Mouse (Mus musculus) midbrain, embryonic 11.5 days (tissue): ENCODE measurements around the gene Tiam2. TPM values are rescaled to one million over a fixed set of nuclear protein-coding genes. Genes with fewer than 3 reads are reported as not detected.
A peak's percentile ranks its signal among the peaks of the same experiment; 100 is the strongest.

ENCODE experiments used
- ATAC-seq: fragments of 200-750 bp; cut with Nextera tagmentation; 2 replicates; pipeline ENCODE4 v1.8.0; 2017; ENCODE audit warnings: moderate TSS enrichment, moderate library complexity; ENCODE audit not compliant: low FRiP score
- DNase-seq: peaks from one replicate; pipeline ENCODE4 v3.0.0; 2015; ENCODE audit warnings: low spot score; ENCODE audit errors: missing footprints
- H3K27ac ChIP-seq: fragments of 300-500 bp; sonication (generic); 2 replicates; pipeline ENCODE4 v1.5.1; 2014; ENCODE audit warnings: low read depth, low read length
- H3K27me3 ChIP-seq: fragments of 300-500 bp; sonication (generic); 2 replicates; pipeline ENCODE4 v1.6.1; 2014; ENCODE audit warnings: mild to moderate bottlenecking, low read length, moderate library complexity, mixed read lengths; ENCODE audit not compliant: control insufficient read depth, insufficient read depth
- H3K36me3 ChIP-seq: fragments of 300-500 bp; sonication (generic); 2 replicates; pipeline ENCODE4 v1.6.1; 2014; ENCODE audit warnings: mild to moderate bottlenecking, low read length, moderate library complexity, mixed read lengths; ENCODE audit not compliant: control insufficient read depth, insufficient read depth
- H3K4me1 ChIP-seq: fragments of 300-500 bp; sonication (generic); 2 replicates; pipeline ENCODE4 v1.6.1; 2014; ENCODE audit warnings: low read length; ENCODE audit not compliant: control insufficient read depth, insufficient read depth
- H3K4me2 ChIP-seq: fragments of 300-500 bp; sonication (generic); 2 replicates; pipeline ENCODE4 v1.6.1; 2014; ENCODE audit warnings: mild to moderate bottlenecking, moderate library complexity
- H3K4me3 ChIP-seq: fragments of 300-500 bp; sonication (generic); 2 replicates; pipeline ENCODE4 v1.5.1; 2014; ENCODE audit warnings: low read depth, low read length
- H3K9ac ChIP-seq: fragments of 300-500 bp; sonication (generic); 2 replicates; pipeline ENCODE4 v1.6.1; 2014; ENCODE audit warnings: low read length
- H3K9me3 ChIP-seq: fragments of 300-500 bp; sonication (generic); 2 replicates; pipeline ENCODE4 v1.6.1; 2016; ENCODE audit warnings: low read length; ENCODE audit not compliant: control insufficient read depth
- WGBS: fragments of 180-500 bp; shearing (Covaris S2); extraction: QIAGEN DNeasy Blood & Tissue Kit; methylation state at CpG from one replicate; pipeline ENCODE4 v1.1.7; 2014; 5-methylcytosine and 5-hydroxymethylcytosine counted together
- polyA plus RNA-seq: library from polyadenylated mRNA; unstranded; fragments of >200 nt; fragmentation: Nextera tagmentation; extraction: Ambion mirVana; gene quantifications from 2 replicates; pipeline ENCODE4 v1.2.1, GENCODE M21; 2014

The Tiam2 gene
- polyA plus RNA-seq, 1 experiment from 2014 or later, result 2.5 TPM

DNA sequence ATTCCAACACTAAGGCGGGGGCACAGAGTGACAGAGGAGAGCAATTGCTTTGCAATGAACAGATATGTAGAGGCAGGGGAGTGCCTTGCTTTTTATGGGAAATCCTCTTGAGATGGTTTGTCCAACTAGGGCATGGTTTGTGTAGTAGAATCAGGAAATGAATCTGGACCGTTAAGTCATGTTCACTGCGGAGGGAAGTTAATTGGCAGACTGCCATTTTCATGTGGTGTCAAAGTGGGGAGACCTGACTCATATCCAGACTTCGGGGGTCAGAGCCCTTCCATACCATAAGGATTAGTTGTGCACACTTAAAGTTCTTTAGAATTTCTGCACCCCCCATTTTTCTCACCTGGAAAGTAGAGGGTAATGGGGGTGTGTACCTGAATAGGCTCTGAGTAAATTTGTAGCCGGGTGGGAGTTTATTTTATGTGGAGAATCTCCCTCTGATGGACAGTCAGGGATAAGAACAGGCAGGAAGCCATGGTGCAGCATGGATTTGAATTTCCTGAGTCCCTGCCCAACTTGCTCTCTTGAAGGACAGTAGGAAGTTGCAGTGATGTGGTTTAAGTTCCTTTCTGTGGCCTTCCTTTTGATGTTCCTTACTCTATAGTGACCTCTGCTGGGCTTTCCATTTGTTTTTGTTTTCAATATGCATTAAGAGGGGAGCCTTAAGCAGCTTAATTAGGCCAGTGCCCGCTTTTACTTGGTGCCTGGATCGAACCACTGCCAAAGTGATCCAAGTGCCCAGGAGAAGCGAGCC lies 120.0 kb downstream of the Tiam2 start:
- H3K4me2 ChIP-seq, result no peak overlapping the region
- H3K4me1 ChIP-seq, result no peaks in the 10 kb centered on the region
- ATAC-seq (no peak), DNase-seq (peak; percentile 83)
- H3K9ac ChIP-seq, result no peak overlapping the region
- H3K36me3 ChIP-seq, result no peaks in the 10 kb centered on the region
- 63% methylated on average over 8 of the region's 8 CpGs for WGBS
- no peaks in the 10 kb centered on the region for H3K9me3 ChIP-seq
- no peak overlapping the region for H3K27ac ChIP-seq
- no peaks in the 10 kb centered on the region for H3K27me3 ChIP-seq
- no peak overlapping the region for H3K4me3 ChIP-seq

DNA sequence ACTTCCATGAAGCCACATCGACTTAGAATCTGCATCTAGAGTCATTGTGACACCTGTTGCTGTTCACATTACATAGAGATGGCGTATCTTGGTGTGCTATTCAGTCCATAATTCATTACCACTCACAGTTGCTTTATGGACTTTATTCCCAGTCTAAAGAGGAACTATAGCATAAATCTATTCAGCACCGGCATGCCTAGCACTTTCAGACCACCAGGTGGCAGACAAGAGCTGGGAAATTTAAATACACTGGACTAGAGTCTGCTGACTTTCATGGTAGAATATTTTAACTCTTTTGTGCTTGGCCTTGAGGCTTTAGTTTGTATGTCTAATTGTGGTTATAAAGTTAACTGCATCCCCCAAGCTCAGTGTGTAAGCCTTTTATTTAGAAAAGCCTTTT lies 122.4 kb downstream of the Tiam2 start:
- H3K4me3 ChIP-seq, result no peak overlapping the region
- WGBS, result 33% methylated on average over 3 of the region's 3 CpGs
- peaks cover under 1% of the 10 kb centered on the region; the same call in 1 of the 2 replicates for H3K4me1 ChIP-seq
- H3K9me3 ChIP-seq, result no peaks in the 10 kb centered on the region
- DNase-seq, result peak; percentile 98
- H3K27me3 ChIP-seq, result no peaks in the 10 kb centered on the region
- H3K36me3 ChIP-seq, result no peaks in the 10 kb centered on the region
- no peak overlapping the region for H3K9ac ChIP-seq
- no peak overlapping the region for H3K27ac ChIP-seq
- H3K4me2 ChIP-seq, result no peak overlapping the region
- ATAC-seq, result peak; percentile 64

- no peaks in the 10 kb centered on the region for H3K27me3 ChIP-seq
- DNase-seq (peak; percentile 88), ATAC-seq (0 out of 2 replicates have a peak, but pooled peaks have one; percentile 20)
- peaks cover 9% of the 10 kb centered on the region; the same call in 1 of the 2 replicates for H3K4me1 ChIP-seq
- no peak overlapping the region for H3K4me3 ChIP-seq
- whole genome bisulfite sequencing, result 58% methylated on average over 2 of the region's 2 CpGs
- no peak overlapping the region for H3K9ac ChIP-seq
- no peak overlapping the region for H3K4me2 ChIP-seq
- H3K27ac ChIP-seq, result no peak overlapping the region
- no peaks in the 10 kb centered on the region for H3K36me3 ChIP-seq
- H3K9me3 ChIP-seq, result no peaks in the 10 kb centered on the region
Observed at GRCm38 (mm10) chr17:3451077-3451476, 124.7 kb downstream of the Tiam2 start.

- Histone ChIP-seq H3K4me3 (no peak overlapping the region), H3K9me3 (no peaks in the 10 kb centered on the region), H3K27me3 (no peaks in the 10 kb centered on the region), H3K9ac (no peak overlapping the region), H3K27ac (no peak overlapping the region), H3K36me3 (no peaks in the 10 kb centered on the region), H3K4me2 (no peak overlapping the region), H3K4me1 (peaks cover 9% of the 10 kb centered on the region; the same call in 1 of the 2 replicates)
- DNase-seq (peak; percentile 71), ATAC-seq (no peak)
- 89% methylated on average over 12 of the region's 12 CpGs for WGBS
Observed at GRCm38 (mm10) chr17:3452571-3453311, 126.4 kb downstream of the Tiam2 start.

DNA sequence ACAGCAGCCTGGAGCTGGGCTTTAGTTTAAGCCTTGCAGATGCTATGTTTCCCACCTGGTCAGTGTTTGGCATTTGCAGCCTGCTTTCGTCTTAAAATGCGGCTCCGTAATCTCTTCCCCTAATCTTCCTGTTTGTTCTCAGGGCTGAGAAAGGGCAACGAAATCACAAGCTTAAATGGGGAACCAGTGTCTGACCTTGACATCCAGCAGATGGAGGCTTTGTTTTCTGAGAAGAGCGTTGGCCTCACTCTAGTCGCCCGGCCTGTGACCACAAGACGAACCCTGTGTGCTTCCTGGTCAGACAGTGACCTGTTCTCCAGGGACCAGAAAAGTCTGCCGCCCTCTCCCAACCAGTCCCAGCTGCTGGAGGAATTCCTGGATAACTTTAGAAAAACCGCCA lies 127.6 kb downstream of the Tiam2 start:
- Histone ChIP-seq H3K9me3 (no peaks in the 10 kb centered on the region), H3K4me1 (peaks cover 9% of the 10 kb centered on the region; the same call in 1 of the 2 replicates), H3K36me3 (no peaks in the 10 kb centered on the region), H3K4me2 (no peak overlapping the region), H3K27ac (peak overlapping the region; percentile 25; the same call in 1 of the 2 replicates), H3K4me3 (no peak overlapping the region), H3K9ac (peak overlapping the region; percentile 34; the same call in 1 of the 2 replicates), H3K27me3 (no peaks in the 10 kb centered on the region)
- DNase-seq (peak; percentile 82), ATAC-seq (peak; percentile 48)
- 21% methylated on average over 10 of the region's 10 CpGs for WGBS

GRCm38 (mm10) chr17:3454850-3455249 lies 128.5 kb downstream of the Tiam2 start:
- no peak for DNase-seq
- H3K9me3 ChIP-seq, result no peaks in the 10 kb centered on the region
- H3K9ac ChIP-seq, result no peak overlapping the region
- H3K36me3 ChIP-seq, result no peaks in the 10 kb centered on the region
- H3K4me3 ChIP-seq, result no peak overlapping the region
- no peak for ATAC-seq
- peaks cover 9% of the 10 kb centered on the region; the same call in 1 of the 2 replicates for H3K4me1 ChIP-seq
- WGBS, result 90% methylated on average over 9 of the region's 9 CpGs
- H3K27ac ChIP-seq, result no peak overlapping the region
- H3K4me2 ChIP-seq, result no peak overlapping the region
- H3K27me3 ChIP-seq, result no peaks in the 10 kb centered on the region

GRCm38 (mm10) chr17:3457914-3458681 lies 131.7 kb downstream of the Tiam2 start:
- ATAC-seq, result no peak
- Histone ChIP-seq H3K27me3 (no peaks in the 10 kb centered on the region), H3K4me3 (no peak overlapping the region), H3K4me1 (peaks cover 9% of the 10 kb centered on the region; the same call in 1 of the 2 replicates), H3K9me3 (no peaks in the 10 kb centered on the region), H3K9ac (no peak overlapping the region), H3K36me3 (no peaks in the 10 kb centered on the region), H3K27ac (no peak overlapping the region), H3K4me2 (no peak overlapping the region)
- 68% methylated on average over 2 of the region's 2 CpGs for WGBS
- peak; percentile 45 for DNase-seq

DNA sequence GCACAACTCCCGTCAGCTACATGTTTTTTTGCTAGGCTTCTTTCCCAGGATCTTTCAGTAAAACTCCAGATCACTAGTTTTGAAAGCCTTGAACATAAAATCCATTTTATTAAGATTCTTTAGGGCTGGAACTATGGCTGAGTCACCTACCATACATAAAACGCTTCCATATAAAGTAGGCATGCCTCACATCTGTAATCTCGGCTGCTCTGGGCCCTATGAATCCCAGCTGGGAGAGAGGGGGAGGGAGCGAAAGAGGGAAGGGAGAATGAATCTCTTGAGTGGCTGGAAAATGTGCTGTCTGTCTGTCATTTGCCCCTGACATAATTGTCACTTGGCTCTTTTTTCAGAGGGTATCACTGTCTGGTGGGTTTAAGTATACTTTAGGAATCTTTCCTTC lies 139.5 kb downstream of the Tiam2 start:
- Histone ChIP-seq H3K4me1 (peaks cover 4% of the 10 kb centered on the region; the same call in 1 of the 2 replicates), H3K9me3 (no peaks in the 10 kb centered on the region), H3K27me3 (no peaks in the 10 kb centered on the region), H3K27ac (no peak overlapping the region), H3K36me3 (no peaks in the 10 kb centered on the region), H3K9ac (no peak overlapping the region), H3K4me2 (no peak overlapping the region), H3K4me3 (no peak overlapping the region)
- ATAC-seq, result no peak
- WGBS, result 70% methylated on average over 4 of the region's 4 CpGs
- DNase-seq, result peak; percentile 33
